Mouse (Mus musculus) midbrain, embryonic 15.5 days (tissue): ENCODE data around the gene Cpn1. TPM values are rescaled to one million over a fixed set of nuclear protein-coding genes. Genes with fewer than 3 reads are reported as not detected.
A peak's percentile ranks its signal among the peaks of the same experiment; 100 is the strongest.
"Not testable (repeated sequence)": the region's sequence is repeated elsewhere in the genome, so short reads cannot be mapped to it uniquely, and the experiment has no call there.

ENCODE experiments used
- ATAC-seq: fragments of 200-750 bp; cut with Nextera tagmentation; replicated peaks from 2 replicates; pipeline ENCODE4 v1.8.0; 2017; ENCODE audit warnings: moderate TSS enrichment
- H3K27ac ChIP-seq: fragments of 300-500 bp; sonication (generic); 2 replicates; pipeline ENCODE4 v1.5.1; 2015; ENCODE audit warnings: mild to moderate bottlenecking, inconsistent platforms
- H3K27me3 ChIP-seq: fragments of 300-500 bp; sonication (generic); replicated peaks from 2 replicates; pipeline ENCODE4 v1.6.1; 2015; ENCODE audit warnings: inconsistent platforms
- H3K36me3 ChIP-seq: fragments of 300-500 bp; sonication (generic); replicated peaks from 2 replicates; pipeline ENCODE4 v1.6.1; 2015; ENCODE audit warnings: inconsistent platforms
- H3K4me1 ChIP-seq: fragments of 300-500 bp; sonication (generic); 2 replicates; pipeline ENCODE4 v1.6.1; 2015; ENCODE audit warnings: inconsistent platforms
- H3K4me2 ChIP-seq: fragments of 300-500 bp; sonication (generic); 2 replicates; pipeline ENCODE4 v1.6.1; 2015; ENCODE audit warnings: inconsistent platforms, mild to moderate bottlenecking, moderate library complexity
- H3K4me3 ChIP-seq: fragments of 300-500 bp; sonication (generic); 2 replicates; pipeline ENCODE4 v1.5.1; 2015; ENCODE audit warnings: mild to moderate bottlenecking, inconsistent platforms
- H3K9ac ChIP-seq: fragments of 300-500 bp; sonication (generic); 2 replicates; pipeline ENCODE4 v1.6.1; 2015; ENCODE audit warnings: mild to moderate bottlenecking, inconsistent platforms
- H3K9me3 ChIP-seq: fragments of 300-500 bp; sonication (generic); 2 replicates; pipeline ENCODE4 v1.6.1; 2016; ENCODE audit warnings: inconsistent platforms
- WGBS: fragments of 180-500 bp; shearing (Covaris S2); methylation state at CpG from one replicate; pipeline ENCODE4 v1.1.7; 2015; ENCODE audit warnings: mixed read lengths; 5-methylcytosine and 5-hydroxymethylcytosine counted together
- polyA plus RNA-seq: library from polyadenylated mRNA; unstranded; fragments of >200 nt; fragmentation: Nextera tagmentation; extraction: Ambion mirVana; gene quantifications from 2 replicates; pipeline ENCODE4 v1.2.1, GENCODE M21; 2015

The Cpn1 gene
- polyA plus RNA-seq, 1 experiment from 2014 or later: 0.26 TPM

GRCm38 (mm10) chr19:43955266-43955665 lies 31.1 kb downstream of the Cpn1 start:
- 83% methylated on average over 5 of the region's 5 CpGs for WGBS
- H3K27me3 ChIP-seq: no peaks in the 10 kb centered on the region
- no peak overlapping the region for H3K27ac ChIP-seq
- ATAC-seq: no peak
- no peak overlapping the region for H3K9ac ChIP-seq
- no peak overlapping the region for H3K4me3 ChIP-seq
- no peaks in the 10 kb centered on the region for H3K4me1 ChIP-seq
- H3K9me3 ChIP-seq: no peaks in the 10 kb centered on the region
- no peak overlapping the region for H3K4me2 ChIP-seq
- no peaks in the 10 kb centered on the region for H3K36me3 ChIP-seq

- H3K27ac ChIP-seq: no peak overlapping the region
- H3K4me2 ChIP-seq: no peak overlapping the region
- no peak for ATAC-seq
- no peaks in the 10 kb centered on the region for H3K9me3 ChIP-seq
- 74% methylated on average over 4 of the region's 4 CpGs for WGBS
- no peaks in the 10 kb centered on the region for H3K4me1 ChIP-seq
- H3K9ac ChIP-seq: no peak overlapping the region
- no peaks in the 10 kb centered on the region for H3K27me3 ChIP-seq
- no peak overlapping the region for H3K4me3 ChIP-seq
- H3K36me3 ChIP-seq: no peaks in the 10 kb centered on the region
These were observed 31.5 kb downstream of the Cpn1 start for GRCm38 (mm10) chr19:43954864-43955263.

GRCm38 (mm10) chr19:43952936-43953335 lies 33.4 kb downstream of the Cpn1 start:
- not testable (repeated sequence) for H3K9ac ChIP-seq, H3K4me2 ChIP-seq, ATAC-seq, H3K9me3 ChIP-seq, H3K4me1 ChIP-seq, H3K27ac ChIP-seq, H3K36me3 ChIP-seq, H3K27me3 ChIP-seq, H3K4me3 ChIP-seq
- WGBS: 93% methylated on average over 8 of the region's 8 CpGs

GRCm38 (mm10) chr19:43949111-43949810 lies 37.1 kb downstream of the Cpn1 start:
- no peaks in the 10 kb centered on the region for H3K9me3 ChIP-seq
- no peaks in the 10 kb centered on the region for H3K4me1 ChIP-seq
- H3K36me3 ChIP-seq: no peaks in the 10 kb centered on the region
- no peak overlapping the region for H3K4me2 ChIP-seq
- H3K27ac ChIP-seq: no peak overlapping the region
- H3K4me3 ChIP-seq: no peak overlapping the region
- no peaks in the 10 kb centered on the region for H3K27me3 ChIP-seq
- no peak overlapping the region for H3K9ac ChIP-seq
- WGBS: 7% methylated on average over 12 of the region's 12 CpGs
- no peak for ATAC-seq

GRCm38 (mm10) chr19:43944566-43944965 lies 41.8 kb downstream of the Cpn1 start:
- no peak for ATAC-seq
- H3K36me3 ChIP-seq: no peaks in the 10 kb centered on the region
- H3K27me3 ChIP-seq: no peaks in the 10 kb centered on the region
- H3K4me2 ChIP-seq: no peak overlapping the region
- H3K4me3 ChIP-seq: no peak overlapping the region
- H3K4me1 ChIP-seq: no peaks in the 10 kb centered on the region
- H3K9me3 ChIP-seq: no peaks in the 10 kb centered on the region
- H3K27ac ChIP-seq: no peak overlapping the region
- no peak overlapping the region for H3K9ac ChIP-seq
- WGBS: 87% methylated on average over 8 of the region's 8 CpGs

GRCm38 (mm10) chr19:43943076-43943475 lies 43.3 kb downstream of the Cpn1 start:
- WGBS: 81% methylated on average over 16 of the region's 16 CpGs

GRCm38 (mm10) chr19:43939769-43940689 lies 46.3 kb downstream of the Cpn1 start, which contains the start of gene Dnmbp:
Gene Dnmbp, minus strand, starts transcription at chr19:43940191.
- H3K27ac ChIP-seq: no peak within 1 kb of the TSS
- 4% methylated on average over 73 of the region's 94 CpGs for WGBS

More at GRCm38 (mm10) chr19:43943076-43943475, 43.3 kb downstream of the Cpn1 start:
- H3K36me3 ChIP-seq: no peaks in the 10 kb centered on the region
- H3K27me3 ChIP-seq: 0 out of 2 replicates have a peak, but pooled peaks cover 2% of the 10 kb centered on the region
- no peak overlapping the region for H3K27ac ChIP-seq
- H3K4me3 ChIP-seq: no peak overlapping the region
- H3K9ac ChIP-seq: no peak overlapping the region
- no peaks in the 10 kb centered on the region for H3K9me3 ChIP-seq
- ATAC-seq: no peak
- no peak overlapping the region for H3K4me2 ChIP-seq
- peaks cover 9% of the 10 kb centered on the region for H3K4me1 ChIP-seq

GRCm38 (mm10) chr19:43939171-43939768 lies 47.1 kb downstream of the Cpn1 start:
- 29% methylated on average over 16 of the region's 16 CpGs for WGBS

More at GRCm38 (mm10) chr19:43939769-43940689, 46.3 kb downstream of the Cpn1 start, which contains the start of gene Dnmbp:
- Histone ChIP-seq H3K4me3 (peak within 1 kb of the TSS; percentile 58), H3K27me3 (0 out of 2 replicates have a peak, but pooled peaks cover 2% of the 10 kb centered on the region), H3K36me3 (no peaks in the 10 kb centered on the region), H3K4me1 (peaks cover 9% of the 10 kb centered on the region), H3K9ac (peak within 1 kb of the TSS; percentile 54), H3K4me2 (peak within 1 kb of the TSS; percentile 58), H3K9me3 (no peaks in the 10 kb centered on the region)
- peak; percentile 91 for ATAC-seq

GRCm38 (mm10) chr19:43938355-43938754 lies 48.0 kb downstream of the Cpn1 start:
- no peak for ATAC-seq

More at GRCm38 (mm10) chr19:43939171-43939768, 47.1 kb downstream of the Cpn1 start:
- H3K27me3 ChIP-seq: 0 out of 2 replicates have a peak, but pooled peaks cover 2% of the 10 kb centered on the region
- 0 out of 2 replicates have a peak, but pooled peaks have one; percentile 11 for ATAC-seq
- H3K9me3 ChIP-seq: no peaks in the 10 kb centered on the region
- H3K4me2 ChIP-seq: peak overlapping the region; percentile 58
- H3K27ac ChIP-seq: no peak overlapping the region
- peak overlapping the region; percentile 58 for H3K4me3 ChIP-seq
- peaks cover 9% of the 10 kb centered on the region for H3K4me1 ChIP-seq
- H3K36me3 ChIP-seq: no peaks in the 10 kb centered on the region
- peak overlapping the region; percentile 54 for H3K9ac ChIP-seq

GRCm38 (mm10) chr19:43930926-43931325 lies 55.4 kb downstream of the Cpn1 start:
- 89% methylated on average over 6 of the region's 6 CpGs for WGBS
- Histone ChIP-seq H3K27ac (no peak overlapping the region), H3K9ac (no peak overlapping the region), H3K4me1 (peaks cover 7% of the 10 kb centered on the region; the same call in 1 of the 2 replicates), H3K4me2 (no peak overlapping the region), H3K27me3 (no peaks in the 10 kb centered on the region), H3K9me3 (no peaks in the 10 kb centered on the region), H3K4me3 (no peak overlapping the region), H3K36me3 (no peaks in the 10 kb centered on the region)
- no peak for ATAC-seq

More at GRCm38 (mm10) chr19:43938355-43938754, 48.0 kb downstream of the Cpn1 start:
- WGBS: 48% methylated on average over 11 of the region's 11 CpGs
- Histone ChIP-seq H3K36me3 (no peaks in the 10 kb centered on the region), H3K27me3 (0 out of 2 replicates have a peak, but pooled peaks cover 2% of the 10 kb centered on the region), H3K4me2 (no peak overlapping the region), H3K4me1 (peaks cover 9% of the 10 kb centered on the region), H3K9me3 (no peaks in the 10 kb centered on the region), H3K4me3 (no peak overlapping the region), H3K9ac (no peak overlapping the region), H3K27ac (no peak overlapping the region)

GRCm38 (mm10) chr19:43930366-43930765 lies 56.0 kb downstream of the Cpn1 start:
- H3K27ac ChIP-seq: no peak overlapping the region
- peaks cover 7% of the 10 kb centered on the region; the same call in 1 of the 2 replicates for H3K4me1 ChIP-seq
- no peak for ATAC-seq
- 43% methylated on average over 7 of the region's 7 CpGs for WGBS
- H3K4me3 ChIP-seq: no peak overlapping the region
- no peaks in the 10 kb centered on the region for H3K27me3 ChIP-seq
- no peaks in the 10 kb centered on the region for H3K9me3 ChIP-seq
- H3K36me3 ChIP-seq: no peaks in the 10 kb centered on the region
- no peak overlapping the region for H3K4me2 ChIP-seq
- H3K9ac ChIP-seq: no peak overlapping the region

- Histone ChIP-seq H3K4me3 (no peak overlapping the region), H3K9me3 (no peaks in the 10 kb centered on the region), H3K4me1 (peaks cover 7% of the 10 kb centered on the region; the same call in 1 of the 2 replicates), H3K27me3 (no peaks in the 10 kb centered on the region), H3K9ac (no peak overlapping the region), H3K36me3 (no peaks in the 10 kb centered on the region), H3K4me2 (no peak overlapping the region), H3K27ac (no peak overlapping the region)
- ATAC-seq: no peak
- WGBS: 20% methylated on average over 11 of the region's 11 CpGs
These were observed 56.5 kb downstream of the Cpn1 start for GRCm38 (mm10) chr19:43929869-43930268.
